Mouse (Mus musculus) liver, embryonic 11.5 days (tissue): ENCODE measurements at regions not wholly inside any gene's neighbourhood (a gene's known extent, or its start where the extent isn't known, plus 50 kb on each side); places are given as distances from the start of the nearest gene placed in this dataset.

ENCODE experiments used
- ATAC-seq: fragments of 200-750 bp; cut with Nextera tagmentation; replicated peaks from 2 replicates; pipeline ENCODE4 v1.8.0; 2017; ENCODE audit warnings: moderate number of reproducible peaks, mild to moderate bottlenecking, moderate TSS enrichment, moderate library complexity; ENCODE audit not compliant: low FRiP score
- DNase-seq: peaks from one replicate; pipeline ENCODE4 v3.0.0-alpha.2; 2017; ENCODE audit warnings: low spot score
- H3K27ac ChIP-seq: fragments of 300-500 bp; sonication (generic); 2 replicates; pipeline ENCODE4 v1.5.1; 2014; ENCODE audit warnings: mild to moderate bottlenecking, low read depth, low read length, control low read depth
- H3K27me3 ChIP-seq: fragments of 300-500 bp; sonication (generic); replicated peaks from 2 replicates; pipeline ENCODE4 v1.6.1; 2014; ENCODE audit warnings: low read length, mixed read lengths; ENCODE audit not compliant: control insufficient read depth, insufficient read depth
- H3K36me3 ChIP-seq: fragments of 300-500 bp; sonication (generic); 2 replicates; pipeline ENCODE4 v1.6.1; 2014; ENCODE audit warnings: mild to moderate bottlenecking, low read length, moderate library complexity, mixed read lengths; ENCODE audit not compliant: control insufficient read depth, insufficient read depth
- H3K4me1 ChIP-seq: fragments of 300-500 bp; sonication (generic); replicated peaks from 2 replicates; pipeline ENCODE4 v1.6.1; 2014; ENCODE audit warnings: low read length, mixed read lengths; ENCODE audit not compliant: control insufficient read depth, insufficient read depth
- H3K4me2 ChIP-seq: fragments of 300-500 bp; sonication (generic); 2 replicates; pipeline ENCODE4 v1.6.1; 2014; ENCODE audit warnings: mild to moderate bottlenecking, control low read depth, moderate library complexity
- H3K4me3 ChIP-seq: fragments of 300-500 bp; sonication (generic); 2 replicates; pipeline ENCODE4 v1.5.1; 2014; ENCODE audit warnings: low read depth, low read length, control low read depth
- H3K9ac ChIP-seq: fragments of 300-500 bp; sonication (generic); 2 replicates; pipeline ENCODE4 v1.6.1; 2014; ENCODE audit warnings: low read depth, low read length, control low read depth
- H3K9me3 ChIP-seq: fragments of 300-500 bp; sonication (generic); 2 replicates; pipeline ENCODE4 v1.6.1; 2016; ENCODE audit warnings: low read length, inconsistent platforms, mixed read lengths; ENCODE audit not compliant: control insufficient read depth
- WGBS: fragments of 180-500 bp; shearing (Covaris S2); extraction: QIAGEN DNeasy Blood & Tissue Kit; methylation state at CpG from one replicate; pipeline ENCODE4 v1.1.7; 2014; 5-methylcytosine and 5-hydroxymethylcytosine counted together

DNA sequence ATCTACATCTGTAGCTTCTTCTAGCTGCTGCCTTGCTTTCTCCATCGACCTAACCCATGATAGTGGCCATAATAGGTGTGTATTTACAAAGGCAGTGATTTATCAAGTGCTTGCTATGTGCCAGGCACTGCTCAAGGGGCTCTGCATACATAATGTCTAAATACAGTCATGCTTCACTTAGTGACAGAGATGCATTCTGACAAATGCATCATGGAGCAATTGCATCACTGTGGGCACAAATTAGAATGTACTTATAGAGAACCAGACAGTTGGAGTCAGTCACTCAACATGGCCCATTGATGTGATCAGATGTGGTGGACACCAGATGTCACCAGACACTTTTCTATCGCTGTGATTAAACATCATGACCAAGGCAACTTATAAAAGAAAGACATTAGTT lies 223.3 kb upstream of the Ntm start:
- no peak overlapping the region for H3K4me3 ChIP-seq
- no peak overlapping the region for H3K27ac ChIP-seq
- no peaks in the 10 kb centered on the region for H3K27me3 ChIP-seq
- no peak overlapping the region for H3K4me2 ChIP-seq
- H3K9me3 ChIP-seq = no peaks in the 10 kb centered on the region
- 73% methylated on average over 2 of the region's 2 CpGs for WGBS
- DNase-seq = no peak
- H3K9ac ChIP-seq = no peak overlapping the region
- no peaks in the 10 kb centered on the region for H3K4me1 ChIP-seq
- H3K36me3 ChIP-seq = no peaks in the 10 kb centered on the region
- ATAC-seq = no peak

DNA sequence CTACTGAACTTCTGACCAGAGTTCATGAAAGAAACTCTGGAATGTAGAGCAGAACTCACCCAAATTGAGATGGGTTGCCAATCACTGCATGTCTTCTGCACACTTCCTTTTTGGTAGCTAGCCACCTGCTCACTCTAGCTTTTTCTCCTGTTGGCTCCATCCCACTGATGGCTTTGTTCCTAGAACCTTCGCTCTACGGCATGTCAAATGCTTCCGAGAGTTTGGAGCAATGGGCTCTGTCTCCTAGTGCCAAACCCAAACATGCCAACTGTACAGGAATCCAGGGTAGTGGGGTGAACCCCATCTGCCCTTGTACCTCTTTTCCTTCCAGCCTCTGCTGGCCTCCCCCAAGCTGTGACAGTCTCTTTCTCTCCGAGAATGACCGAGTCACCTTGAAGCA lies 227.1 kb upstream of the Ntm start:
- ATAC-seq (no peak), DNase-seq (no peak)
- H3K27me3 ChIP-seq = no peaks in the 10 kb centered on the region
- H3K36me3 ChIP-seq = no peaks in the 10 kb centered on the region
- no peak overlapping the region for H3K4me2 ChIP-seq
- H3K4me3 ChIP-seq = no peak overlapping the region
- H3K27ac ChIP-seq = no peak overlapping the region
- no peaks in the 10 kb centered on the region for H3K9me3 ChIP-seq
- 89% methylated on average over 5 of the region's 5 CpGs for WGBS
- H3K4me1 ChIP-seq = no peaks in the 10 kb centered on the region
- no peak overlapping the region for H3K9ac ChIP-seq

DNA sequence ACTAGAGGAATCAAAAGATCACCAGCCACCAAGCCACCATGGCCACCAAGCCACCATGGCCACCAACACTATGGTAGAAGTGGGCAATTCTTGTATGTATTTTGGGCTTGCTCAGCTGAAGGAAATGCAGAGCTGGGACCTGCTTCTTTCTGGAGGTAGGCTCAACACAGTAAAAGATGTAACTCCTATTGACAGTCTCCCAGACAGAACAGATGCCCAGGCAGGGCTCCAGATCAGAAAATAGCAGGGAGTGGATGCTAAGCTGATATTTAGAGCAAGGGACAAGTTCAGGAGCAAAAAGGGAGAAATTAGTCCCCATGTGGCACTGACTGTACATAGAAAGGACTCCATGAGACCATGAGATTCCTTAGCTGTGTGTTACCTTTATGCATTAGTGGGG lies 228.2 kb upstream of the Ntm start:
- H3K27ac ChIP-seq = no peak overlapping the region
- H3K36me3 ChIP-seq = no peaks in the 10 kb centered on the region
- H3K27me3 ChIP-seq = no peaks in the 10 kb centered on the region
- ATAC-seq = no peak
- no peaks in the 10 kb centered on the region for H3K4me1 ChIP-seq
- no peak overlapping the region for H3K9ac ChIP-seq
- no peak overlapping the region for H3K4me3 ChIP-seq
- no peak overlapping the region for H3K4me2 ChIP-seq
- DNase-seq = no peak
- no peaks in the 10 kb centered on the region for H3K9me3 ChIP-seq

DNA sequence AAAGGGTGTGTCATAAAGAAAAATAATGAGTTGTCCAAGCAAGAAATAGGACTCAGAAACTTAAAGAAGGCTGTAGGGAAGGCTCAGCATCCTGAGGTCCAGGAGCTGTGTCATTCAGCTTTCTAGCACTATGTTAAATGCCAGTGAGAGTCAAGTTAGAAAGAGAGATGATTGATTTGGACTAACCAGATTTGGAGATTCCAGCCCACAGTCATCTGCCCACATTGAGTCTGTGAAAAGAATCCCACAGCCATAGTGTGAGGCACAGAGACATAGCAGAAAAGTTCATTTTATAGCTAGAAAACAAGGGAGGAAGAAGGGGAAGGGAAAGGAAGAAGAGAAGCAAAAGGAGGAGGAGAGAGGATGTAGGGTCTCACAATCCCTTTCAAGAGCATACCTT lies 229.0 kb upstream of the Ntm start:
- Histone ChIP-seq H3K27me3 (no peaks in the 10 kb centered on the region), H3K36me3 (no peaks in the 10 kb centered on the region), H3K4me2 (no peak overlapping the region), H3K27ac (no peak overlapping the region), H3K9me3 (no peaks in the 10 kb centered on the region), H3K9ac (no peak overlapping the region), H3K4me3 (no peak overlapping the region), H3K4me1 (no peaks in the 10 kb centered on the region)
- ATAC-seq (no peak), DNase-seq (no peak)

DNA sequence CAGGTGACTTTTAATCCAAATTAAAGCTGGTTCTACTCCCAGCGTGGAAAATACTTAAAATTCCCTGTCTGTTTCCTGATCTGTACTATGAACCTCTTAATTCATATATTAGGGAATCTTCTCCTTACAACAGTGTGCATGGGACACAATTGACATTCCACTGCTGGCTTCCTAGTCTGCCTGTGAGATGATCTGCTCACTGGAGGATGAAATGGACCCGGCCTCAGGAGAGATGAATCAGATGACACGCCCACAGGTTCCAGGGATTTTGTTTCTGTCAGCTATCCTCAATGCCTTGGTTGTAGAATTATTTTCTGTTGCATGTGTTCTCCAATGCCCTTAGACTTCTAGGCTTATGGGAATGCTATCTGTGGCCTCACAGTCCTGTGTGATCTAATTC lies 231.9 kb upstream of the Ntm start:
- DNase-seq = no peak
- 89% methylated on average over 3 of the region's 3 CpGs for WGBS
- ATAC-seq = no peak
- Histone ChIP-seq H3K9ac (no peak overlapping the region), H3K4me1 (no peaks in the 10 kb centered on the region), H3K27ac (no peak overlapping the region), H3K27me3 (no peaks in the 10 kb centered on the region), H3K36me3 (no peaks in the 10 kb centered on the region), H3K9me3 (no peaks in the 10 kb centered on the region), H3K4me2 (no peak overlapping the region), H3K4me3 (no peak overlapping the region)

DNA sequence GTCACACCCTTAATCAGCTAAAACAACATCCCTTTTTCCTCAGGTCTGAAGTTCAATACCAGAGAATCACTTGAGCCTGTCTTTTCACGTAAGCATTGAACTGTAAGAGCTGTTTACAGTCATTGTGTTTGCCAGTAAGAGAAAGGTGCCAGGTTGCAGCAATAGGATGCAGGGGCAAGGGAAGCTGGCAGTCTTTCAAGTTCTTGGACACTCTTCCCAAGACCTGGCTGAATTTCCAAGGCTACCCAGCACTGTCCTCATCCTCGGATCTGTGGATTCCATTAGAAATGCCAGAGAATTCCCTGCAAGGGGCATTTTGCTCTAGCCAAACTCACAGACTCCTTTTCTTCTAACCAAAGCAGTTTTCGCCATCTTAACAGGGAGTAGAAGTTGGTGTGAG lies 224.5 kb upstream of the Snx19 start:
- no peak for ATAC-seq
- 76% methylated on average over 3 of the region's 3 CpGs for WGBS

DNA sequence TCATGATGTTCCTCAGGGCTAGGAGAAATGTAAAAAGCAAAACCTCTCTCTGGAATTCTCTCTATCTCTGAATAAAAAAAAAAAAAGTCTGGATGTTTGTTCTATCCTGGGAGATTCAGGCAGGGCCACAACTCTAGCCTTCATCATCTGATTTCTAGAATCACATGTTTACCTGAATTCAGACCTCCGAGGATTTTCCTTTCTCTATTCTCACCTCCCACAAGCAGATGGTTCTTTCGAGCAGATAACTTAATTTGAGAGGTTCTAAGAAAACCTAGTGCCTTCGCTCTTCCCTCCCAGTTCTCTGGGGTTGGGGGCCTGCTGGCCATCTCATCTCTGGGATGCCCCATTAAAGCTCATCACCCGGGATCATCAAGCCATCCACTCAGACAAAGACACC lies 219.3 kb upstream of the Snx19 start:
- H3K9ac ChIP-seq = no peak overlapping the region
- no peak overlapping the region for H3K4me3 ChIP-seq
- no peak overlapping the region for H3K27ac ChIP-seq
- 74% methylated on average over 4 of the region's 4 CpGs for WGBS
- no peak for ATAC-seq
- no peaks in the 10 kb centered on the region for H3K36me3 ChIP-seq
- no peaks in the 10 kb centered on the region for H3K27me3 ChIP-seq
- no peaks in the 10 kb centered on the region for H3K9me3 ChIP-seq
- H3K4me2 ChIP-seq = no peak overlapping the region
- no peaks in the 10 kb centered on the region for H3K4me1 ChIP-seq
- DNase-seq = no peak

More for the DNA sequence above, 224.5 kb upstream of the Snx19 start:
- no peak overlapping the region for H3K4me3 ChIP-seq
- H3K36me3 ChIP-seq = no peaks in the 10 kb centered on the region
- no peaks in the 10 kb centered on the region for H3K4me1 ChIP-seq
- H3K27ac ChIP-seq = no peak overlapping the region
- H3K4me2 ChIP-seq = no peak overlapping the region
- H3K27me3 ChIP-seq = no peaks in the 10 kb centered on the region
- H3K9ac ChIP-seq = no peak overlapping the region
- no peaks in the 10 kb centered on the region for H3K9me3 ChIP-seq
- no peak for DNase-seq

DNA sequence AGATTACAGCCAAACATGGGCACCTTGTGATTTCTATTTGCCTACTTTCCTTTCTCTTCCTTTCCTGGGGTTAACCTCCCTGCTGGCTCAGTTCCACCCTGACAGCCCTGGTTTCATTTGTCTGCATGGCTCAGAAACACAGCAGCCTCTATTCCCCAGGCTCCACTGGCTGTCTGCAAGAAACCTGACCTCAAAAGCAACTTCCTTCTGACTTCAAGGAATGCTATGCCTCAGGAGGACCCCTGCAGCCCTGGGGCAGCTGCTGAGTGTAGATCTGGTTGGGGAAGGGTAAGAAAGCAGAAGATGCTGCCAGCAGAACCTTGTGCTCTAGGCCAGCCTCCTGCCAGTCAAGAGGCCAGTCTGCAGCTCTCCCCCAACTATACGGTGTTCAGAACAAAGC lies 217.1 kb upstream of the Snx19 start:
- Histone ChIP-seq H3K4me3 (no peak overlapping the region), H3K4me1 (no peaks in the 10 kb centered on the region), H3K9me3 (no peaks in the 10 kb centered on the region), H3K27me3 (no peaks in the 10 kb centered on the region), H3K9ac (no peak overlapping the region), H3K27ac (no peak overlapping the region), H3K36me3 (no peaks in the 10 kb centered on the region), H3K4me2 (no peak overlapping the region)
- WGBS = 78% methylated on average over 1 of the region's 1 CpGs
- no peak for DNase-seq
- no peak for ATAC-seq

DNA sequence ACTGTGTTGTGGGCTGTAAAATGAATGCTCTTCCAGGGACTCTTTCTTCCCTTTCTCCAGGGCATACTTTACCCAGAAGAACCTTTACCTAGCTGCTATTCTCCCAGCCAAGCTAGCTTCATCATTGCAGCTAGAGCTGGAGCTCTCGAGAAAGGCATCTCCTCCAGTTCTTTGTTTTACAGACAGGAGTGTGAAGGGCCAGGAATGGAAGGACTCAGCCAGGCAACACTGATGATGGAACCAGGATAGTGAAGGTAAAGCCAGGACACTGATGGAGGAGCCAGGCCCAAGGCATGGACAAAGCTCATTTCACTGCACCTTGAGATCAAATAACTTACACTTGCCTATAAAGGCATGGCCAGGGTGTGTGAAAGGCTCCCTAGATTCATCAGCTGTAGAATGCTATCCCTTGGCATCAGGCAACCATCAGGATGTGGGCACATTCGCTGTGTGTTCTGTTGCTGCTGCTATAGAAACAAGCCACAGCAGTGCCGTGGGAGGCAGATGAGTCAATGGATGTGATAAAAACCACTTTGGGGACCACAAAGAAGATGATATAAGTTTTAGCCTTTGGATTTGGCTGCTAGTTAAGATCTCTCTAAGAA lies 214.3 kb upstream of the Snx19 start:
- no peak overlapping the region for H3K4me3 ChIP-seq
- ATAC-seq (no peak), DNase-seq (no peak)
- H3K9me3 ChIP-seq = no peaks in the 10 kb centered on the region
- H3K4me2 ChIP-seq = no peak overlapping the region
- 79% methylated on average over 3 of the region's 3 CpGs for WGBS
- no peak overlapping the region for H3K27ac ChIP-seq
- no peak overlapping the region for H3K9ac ChIP-seq
- no peaks in the 10 kb centered on the region for H3K4me1 ChIP-seq
- no peaks in the 10 kb centered on the region for H3K27me3 ChIP-seq
- H3K36me3 ChIP-seq = no peaks in the 10 kb centered on the region
